Mouse (Mus musculus) colon, adult 2 months (tissue): ENCODE data around the gene Agmat. TPM values are rescaled to one million over a fixed set of nuclear protein-coding genes. Genes with fewer than 3 reads are reported as not detected.

Experiments used
- polyA plus RNA-seq: library from polyadenylated mRNA; depleted of rRNA; stranded (reverse); fragments of >200 nt; gene quantifications from 2 replicates; pipeline ENCODE4 v1.2.3, GENCODE M21; 2012; rRNA removed

Agmat gene
- polyA plus RNA-seq: 0.17 and 0.58 TPM in 2 replicates

GRCm38 (mm10) chr4:141746578-141747346, at the start of gene Agmat:
Gene Agmat (plus strand): TSS chr4:141746672.

DNA sequence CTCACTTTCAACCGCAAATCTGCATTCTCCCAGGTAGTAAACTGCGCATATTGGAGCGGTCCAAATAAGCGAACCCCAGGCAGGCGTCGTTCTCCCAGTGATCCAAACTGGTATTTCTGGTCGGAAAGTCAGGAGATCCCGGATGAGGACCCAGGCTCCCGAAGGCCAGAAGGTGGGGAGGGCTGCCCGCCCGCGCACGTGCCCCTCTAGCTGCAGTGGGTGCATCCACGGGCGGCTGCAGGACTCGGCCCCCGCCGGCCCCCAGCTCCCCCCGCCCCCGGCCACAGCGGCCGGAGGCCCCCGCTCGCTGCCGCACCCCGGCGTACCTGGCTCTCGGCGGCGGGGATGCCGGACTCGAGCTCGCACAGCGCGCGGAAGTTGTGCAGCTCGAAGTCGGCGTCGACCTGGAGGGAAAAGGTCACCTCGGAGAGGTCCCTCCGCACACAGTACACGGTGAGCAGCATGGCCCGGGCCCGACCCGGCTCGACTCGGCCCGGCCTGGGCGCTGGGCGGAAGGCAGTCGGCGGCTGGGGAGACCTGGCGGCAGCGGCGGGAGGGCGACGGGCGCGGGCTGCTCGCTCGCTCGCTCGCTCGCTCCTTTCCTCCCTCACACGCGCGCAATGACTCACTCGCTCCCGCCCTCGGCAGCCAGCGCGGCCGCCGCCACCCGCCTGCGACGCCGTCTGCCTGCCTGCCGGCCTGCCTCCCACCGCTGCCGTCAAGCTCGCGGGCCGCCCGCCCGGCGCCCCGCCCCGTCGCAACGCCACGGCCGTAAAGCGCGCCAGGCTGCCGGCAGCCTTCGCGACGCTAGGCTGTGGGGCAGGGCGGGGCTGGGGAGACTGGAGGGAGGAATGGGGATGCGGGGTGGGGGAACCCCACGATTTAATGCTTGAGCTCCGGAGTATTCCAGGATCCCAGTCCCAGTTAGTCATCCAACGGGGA, 23.5 kb upstream of the Agmat start, which contains the start of gene Ddi2:
Gene Ddi2 (minus strand): TSS at position 689 of the 942 bp plus-strand sequence.

GRCm38 (mm10) chr4:141790524-141790990, 44.1 kb downstream of the Agmat start, which contains the start of gene Dnajc16:
Gene Dnajc16 (minus strand): TSS chr4:141790931.

GRCm38 (mm10) chr4:141793282-141794151, 47.0 kb downstream of the Agmat start, which contains the start of gene Casp9:
Gene Casp9 (plus strand): TSS chr4:141793612.

Other genes with a start within 250 kb of the Agmat start
- gene Spen, start 208.1 kb upstream of the Agmat start, polyA plus RNA-seq: 21.2 and 27.0 TPM in 2 replicates
- gene Fblim1, start 140.6 kb upstream of the Agmat start, polyA plus RNA-seq: 118 and 124 TPM in 2 replicates
- gene Tmem82, start 128.0 kb upstream of the Agmat start, polyA plus RNA-seq: 43.3 and 46.4 TPM in 2 replicates
- 44.8 and 48.5 TPM in 2 replicates for gene Slc25a34, start 122.9 kb upstream of the Agmat start, polyA plus RNA-seq
- gene Plekhm2, start 81.8 kb upstream of the Agmat start, polyA plus RNA-seq: 28.6 and 29.1 TPM in 2 replicates
- gene Rsc1a1, start 61.1 kb upstream of the Agmat start, polyA plus RNA-seq: 8.7 and 14.3 TPM in 2 replicates
- gene Ddi2, start 23.3 kb upstream of the Agmat start, polyA plus RNA-seq: 17.2 and 20.5 TPM in 2 replicates
- 8.2 and 9.1 TPM in 2 replicates for gene Dnajc16, start 44.3 kb downstream of the Agmat start, polyA plus RNA-seq
- 21.1 and 22.4 TPM in 2 replicates for gene Casp9, start 46.9 kb downstream of the Agmat start, polyA plus RNA-seq
- 9.3 and 11,101 TPM in 2 replicates for gene Cela2a, start 79.5 kb downstream of the Agmat start, polyA plus RNA-seq
- gene Ctrc, start 99.7 kb downstream of the Agmat start, polyA plus RNA-seq: 0.84 and 1,055 TPM in 2 replicates
- gene Efhd2, start 128.2 kb downstream of the Agmat start, polyA plus RNA-seq: 224 and 309 TPM in 2 replicates